Mouse (Mus musculus): ENCODE data around the gene Tmem126b. TPM values are rescaled to one million over a fixed set of nuclear protein-coding genes. Genes with fewer than 3 reads are reported as not detected.
A peak's percentile ranks its signal among the peaks of the same experiment; 100 is the strongest.

The Tmem126b gene
- polyA plus RNA-seq, 2 experiments = 18.6 to 32.4 TPM

- ATAC-seq (ENCODE audit: low FRiP score, low read depth) (peak; percentile 96), DNase-seq (ENCODE audit: low spot score) (peak; percentile 98)
- TF ChIP-seq POLR2A (IDR thresholded peaks at IDR 0.05; ENCODE audit: borderline replicate concordance, extremely low read depth, insufficient read depth, insufficient read length) = peak; percentile 89; the same call in 1 of the 2 replicates
- Histone ChIP-seq H3K27ac (replicated peaks; ENCODE audit: low read depth, low read length) (peak within 1 kb of the TSS; percentile 99), H3K4me1 (ENCODE audit: control insufficient read depth, insufficient read depth, low read length) (0 out of 2 replicates have a peak, but pooled peaks cover 6% of the 10 kb centered on the region), H3K9me3 (ENCODE audit: control insufficient read depth, low read length) (no peaks in the 10 kb centered on the region), H3K27me3 (ENCODE audit: control insufficient read depth, insufficient read depth, low read length) (no peaks in the 10 kb centered on the region), H3K36me3 (ENCODE audit: control insufficient read depth, insufficient read depth, low read length) (peaks cover 7% of the 10 kb centered on the region), H3K9ac (ENCODE audit: low read depth, low read length, severe bottlenecking) (peak within 1 kb of the TSS; percentile 99), H3K4me3 (replicated peaks; ENCODE audit: low read length) (peak within 1 kb of the TSS; percentile 92), H3K4me2 (replicated peaks; ENCODE audit: low read depth, low read length, severe bottlenecking) (peak within 1 kb of the TSS; percentile 94)
- 2% methylated on average over 26 of the region's 54 CpGs for WGBS
These were observed 33.2 kb downstream of the Tmem126b start, which contains the start of gene Crebzf for GRCm38 (mm10) chr7:90442518-90443080. Gene Crebzf (plus strand): TSS chr7:90442729.

- peak; percentile 5 for DNase-seq (ENCODE audit: low spot score)
- H3K4me1 ChIP-seq (ENCODE audit: control insufficient read depth, insufficient read depth, low read length) = 0 out of 2 replicates have a peak, but pooled peaks cover 6% of the 10 kb centered on the region
- TF ChIP-seq POLR2A (IDR thresholded peaks at IDR 0.05; ENCODE audit: borderline replicate concordance, extremely low read depth, insufficient read depth, insufficient read length) = no peak
- no peaks in the 10 kb centered on the region for H3K9me3 ChIP-seq (ENCODE audit: control insufficient read depth, low read length)
- H3K27me3 ChIP-seq (ENCODE audit: control insufficient read depth, insufficient read depth, low read length) = no peaks in the 10 kb centered on the region
- peak overlapping the region; percentile 99; the same call in 1 of the 2 replicates for H3K27ac ChIP-seq (replicated peaks; ENCODE audit: low read depth, low read length)
- peak overlapping the region; percentile 41 for H3K4me2 ChIP-seq (replicated peaks; ENCODE audit: low read depth, low read length, severe bottlenecking)
- WGBS = 10% methylated on average over 4 of the region's 4 CpGs
- H3K4me3 ChIP-seq (replicated peaks; ENCODE audit: low read length) = peak overlapping the region; percentile 92
- peaks cover 1% of the 10 kb centered on the region; the same call in 1 of the 2 replicates for H3K36me3 ChIP-seq (ENCODE audit: control insufficient read depth, insufficient read depth, low read length)
- peak; percentile 8; the same call in 1 of the 2 replicates for ATAC-seq (ENCODE audit: low FRiP score, low read depth)
- H3K9ac ChIP-seq (ENCODE audit: low read depth, low read length, severe bottlenecking) = peak overlapping the region; percentile 99
These were observed 33.7 kb downstream of the Tmem126b start for GRCm38 (mm10) chr7:90442070-90442469.

- Histone ChIP-seq H3K4me3 (replicated peaks; ENCODE audit: low read length) (no peak overlapping the region), H3K9ac (ENCODE audit: low read depth, low read length, severe bottlenecking) (no peak overlapping the region), H3K4me1 (ENCODE audit: control insufficient read depth, insufficient read depth, low read length) (0 out of 2 replicates have a peak, but pooled peaks cover 3% of the 10 kb centered on the region), H3K36me3 (ENCODE audit: control insufficient read depth, insufficient read depth, low read length) (no peaks in the 10 kb centered on the region), H3K27ac (replicated peaks; ENCODE audit: low read depth, low read length) (no peak overlapping the region), H3K9me3 (ENCODE audit: control insufficient read depth, low read length) (no peaks in the 10 kb centered on the region), H3K4me2 (replicated peaks; ENCODE audit: low read depth, low read length, severe bottlenecking) (no peak overlapping the region), H3K27me3 (ENCODE audit: control insufficient read depth, insufficient read depth, low read length) (no peaks in the 10 kb centered on the region)
- no peak for TF ChIP-seq POLR2A (IDR thresholded peaks at IDR 0.05; ENCODE audit: borderline replicate concordance, extremely low read depth, insufficient read depth, insufficient read length)
- DNase-seq (ENCODE audit: low spot score) (no peak), ATAC-seq (ENCODE audit: low FRiP score, low read depth) (no peak)
- WGBS = 90% methylated on average over 4 of the region's 4 CpGs
These were observed 35.8 kb downstream of the Tmem126b start for GRCm38 (mm10) chr7:90440044-90440443.

GRCm38 (mm10) chr7:90432221-90432620 lies 43.6 kb downstream of the Tmem126b start:
- TF ChIP-seq POLR2A (IDR thresholded peaks at IDR 0.05; ENCODE audit: borderline replicate concordance, extremely low read depth, insufficient read depth, insufficient read length) = no peak
- Histone ChIP-seq H3K36me3 (ENCODE audit: control insufficient read depth, insufficient read depth, low read length) (no peaks in the 10 kb centered on the region), H3K27me3 (ENCODE audit: control insufficient read depth, insufficient read depth, low read length) (no peaks in the 10 kb centered on the region), H3K9ac (ENCODE audit: low read depth, low read length, severe bottlenecking) (no peak overlapping the region), H3K4me3 (replicated peaks; ENCODE audit: low read length) (no peak overlapping the region), H3K4me1 (ENCODE audit: control insufficient read depth, insufficient read depth, low read length) (no peaks in the 10 kb centered on the region), H3K4me2 (replicated peaks; ENCODE audit: low read depth, low read length, severe bottlenecking) (no peak overlapping the region), H3K27ac (replicated peaks; ENCODE audit: low read depth, low read length) (no peak overlapping the region), H3K9me3 (ENCODE audit: control insufficient read depth, low read length) (no peaks in the 10 kb centered on the region)
- DNase-seq (ENCODE audit: low spot score) (no peak), ATAC-seq (ENCODE audit: low FRiP score, low read depth) (no peak)

GRCm38 (mm10) chr7:90427006-90427405 lies 48.8 kb downstream of the Tmem126b start:
- H3K9ac ChIP-seq (ENCODE audit: low read depth, low read length, severe bottlenecking) = no peak overlapping the region
- no peaks in the 10 kb centered on the region for H3K9me3 ChIP-seq (ENCODE audit: control insufficient read depth, low read length)
- ATAC-seq (ENCODE audit: low FRiP score, low read depth) = no peak
- 69% methylated on average over 9 of the region's 9 CpGs for WGBS
- H3K4me2 ChIP-seq (replicated peaks; ENCODE audit: low read depth, low read length, severe bottlenecking) = peak overlapping the region; percentile 52
- H3K27ac ChIP-seq (replicated peaks; ENCODE audit: low read depth, low read length) = no peak overlapping the region
- no peaks in the 10 kb centered on the region for H3K4me1 ChIP-seq (ENCODE audit: control insufficient read depth, insufficient read depth, low read length)
- H3K27me3 ChIP-seq (ENCODE audit: control insufficient read depth, insufficient read depth, low read length) = no peaks in the 10 kb centered on the region
- H3K4me3 ChIP-seq (replicated peaks; ENCODE audit: low read length) = peak overlapping the region; percentile 27
- H3K36me3 ChIP-seq (ENCODE audit: control insufficient read depth, insufficient read depth, low read length) = no peaks in the 10 kb centered on the region
- TF ChIP-seq POLR2A (IDR thresholded peaks at IDR 0.05; ENCODE audit: borderline replicate concordance, extremely low read depth, insufficient read depth, insufficient read length) = no peak
- DNase-seq (ENCODE audit: low spot score) = no peak

Measured in limb, embryonic 14.5 days (tissue).